ENCODE assay signal across 20 mouse cellular contexts in genomic region chr6:121251256-121251655, GRCm38 (mm10). TPM values are rescaled to one million over a fixed set of nuclear protein-coding genes. Genes with fewer than 3 reads are reported as not detected.
DNase-seq lines count a peak whose midpoint lies in the region; ATAC-seq and TF ChIP-seq lines count a peak whose summit lies in the region.
"Had no signal": no experiment of that assay in that cellular context is flagged by ENCODE, and none has a peak within 500 bp of the region (broad histone marks: within the 10 kb centered on the region; RNA-seq: fewer than 3 reads in every experiment).

No protein-coding gene starts in this region.

- no peak for TF ChIP-seq POLR2A in CH12.LX (IDR thresholded peaks at IDR 0.05; ENCODE audit: low read depth, low read length)

- H3K4me1 ChIP-seq in CH12.LX (ENCODE audit: control insufficient read depth in 1 of 2, insufficient read depth in 2 of 2): peaks cover 13 to 33% of the 10 kb centered on the region in 2 experiments
- H3K4me1 ChIP-seq in megakaryocyte, embryonic 14.5 days: peaks cover 72% of the 10 kb centered on the region
- H3K4me1 ChIP-seq in midbrain, embryonic 13.5 days (replicated peaks): no peaks in the 10 kb centered on the region
- H3K4me1 ChIP-seq: embryonic facial prominence, embryonic 10.5 days; forebrain, embryonic 13.5 days; hindbrain, embryonic 12.5 days had no signal

- no peak overlapping the region for H3K4me3 ChIP-seq in CH12.LX (replicated peaks in 1 of 3; ENCODE audit: low read depth in 2 of 3, low read length in 2 of 3, poor library complexity in 1 of 3)
- H3K4me3 ChIP-seq in megakaryocyte, embryonic 14.5 days (replicated peaks): peak overlapping the region; percentile 76
- no peak overlapping the region for H3K4me3 ChIP-seq in midbrain, embryonic 13.5 days (replicated peaks)
- H3K4me3 ChIP-seq: embryonic facial prominence, embryonic 10.5 days; forebrain, embryonic 13.5 days; heart, embryonic 13.5 days; hindbrain, embryonic 12.5 days had no signal

- ATAC-seq in common myeloid progenitor, adult 5-6 weeks (replicated peaks; ENCODE audit: low read depth, poor library complexity, severe bottlenecking): peak; percentile 57
- ATAC-seq in activated CD4-positive, CD25-positive, alpha-beta regulatory T cell, adult 4 months: no peak
- ATAC-seq in midbrain, embryonic 13.5 days: no peak
- ATAC-seq: CD4-positive, CD25-positive, alpha-beta regulatory T cell, adult 4 months; forebrain, embryonic 13.5 days; hindbrain, postnatal 0 days had no signal

- no peaks in the 10 kb centered on the region for H3K79me2 ChIP-seq in CH12.LX (replicated peaks; ENCODE audit: control insufficient read depth, extremely low read depth, insufficient read depth, poor library complexity, severe bottlenecking)

- in situ Hi-C loops in CH12.LX (cut with MboI; ENCODE audit: low pct_ligation_motif_present, low pct_unique_long_range_greater_than_20kb, low sequenced_read_pairs): no loop called here

- no peak for TF ChIP-seq RAD21 in CH12.LX (IDR thresholded peaks at IDR 0.05; ENCODE audit: low read depth, low read length)

- peak overlapping the region; percentile 3; the same call in 1 of the 2 replicates for H3K4me2 ChIP-seq in CH12.LX (ENCODE audit: insufficient read depth, low read depth, poor library complexity, severe bottlenecking)
- H3K4me2 ChIP-seq in midbrain, embryonic 13.5 days (replicated peaks): no peak overlapping the region
- H3K4me2 ChIP-seq: forebrain, embryonic 13.5 days; heart, embryonic 13.5 days; hindbrain, embryonic 12.5 days had no signal

- peak; percentile 74 for DNase-seq in A20 (ENCODE audit: low read depth, low spot score)
- DNase-seq in CH12.LX (ENCODE audit: extremely low read depth): peak; percentile 29
- DNase-seq in left cerebral cortex, postnatal 10 days (ENCODE audit: extremely low spot score in 1 of 2, low spot score in 2 of 2): no peak
- DNase-seq: adrenal gland, postnatal 10 days; B cell, adult 2 months; cerebellum, adult 11-12 months; cerebellum, adult 9-10 months; cerebellum, postnatal 25 days; heart, postnatal 36 days; kidney, adult 11 months had no signal

- peaks cover 5% of the 10 kb centered on the region for H3K27me3 ChIP-seq in CH12.LX (replicated peaks)
- no peaks in the 10 kb centered on the region for H3K27me3 ChIP-seq in megakaryocyte, embryonic 14.5 days (replicated peaks)
- peaks cover 14% of the 10 kb centered on the region for H3K27me3 ChIP-seq in midbrain, embryonic 13.5 days
- H3K27me3 ChIP-seq: forebrain, embryonic 13.5 days had no signal

- H3K27ac ChIP-seq in CH12.LX (ENCODE audit: insufficient read depth, low read depth): no peak overlapping the region
- H3K27ac ChIP-seq in midbrain, embryonic 13.5 days: no peak overlapping the region
- H3K27ac ChIP-seq: embryonic facial prominence, embryonic 10.5 days; forebrain, embryonic 13.5 days; heart, embryonic 13.5 days; hindbrain, embryonic 12.5 days; hindbrain, postnatal 0 days had no signal

- TF ChIP-seq EP300 in CH12.LX (IDR thresholded peaks at IDR 0.05; ENCODE audit: low read length): peak; percentile 65

- 68% methylated on average over 5 of the region's 5 CpGs for WGBS in midbrain, embryonic 13.5 days

- H3K36me3 ChIP-seq in CH12.LX (replicated peaks in 1 of 2; ENCODE audit: control insufficient read depth in 1 of 2, insufficient read depth in 1 of 2, low read length in 1 of 2): no peaks in the 10 kb centered on the region
- peaks cover 60% of the 10 kb centered on the region for H3K36me3 ChIP-seq in megakaryocyte, embryonic 14.5 days (replicated peaks; ENCODE audit: low read length)
- no peaks in the 10 kb centered on the region for H3K36me3 ChIP-seq in midbrain, embryonic 13.5 days
- H3K36me3 ChIP-seq: embryonic facial prominence, embryonic 10.5 days; heart, embryonic 13.5 days; hindbrain, embryonic 12.5 days had no signal

- intact Hi-C loops in left cerebral cortex, postnatal 10 days (cut with DNase I): no loop called here

- dilution Hi-C loops in CH12.LX (cut with MboI; ENCODE audit: extremely low pct_ligation_motif_present, extremely low pct_unique_long_range_greater_than_20kb, low sequenced_read_pairs): no loop called here

- H3K9ac ChIP-seq in CH12.LX (ENCODE audit: insufficient read depth, low read depth): no peak overlapping the region
- no peak overlapping the region for H3K9ac ChIP-seq in midbrain, embryonic 13.5 days (replicated peaks)
- H3K9ac ChIP-seq: forebrain, embryonic 13.5 days; heart, embryonic 13.5 days; hindbrain, embryonic 12.5 days had no signal

- no peak for TF ChIP-seq CTCF in CH12.LX (conservative IDR thresholded peaks at IDR 0.05 in 1 of 2, IDR thresholded peaks at IDR 0.05 in 1 of 2; ENCODE audit: low read depth in 2 of 2, low read length in 2 of 2)

- H3K9me3 ChIP-seq in CH12.LX (replicated peaks; ENCODE audit: low read length): no peaks in the 10 kb centered on the region
- H3K9me3 ChIP-seq in megakaryocyte, embryonic 14.5 days: no peaks in the 10 kb centered on the region
- no peaks in the 10 kb centered on the region for H3K9me3 ChIP-seq in midbrain, embryonic 13.5 days
- H3K9me3 ChIP-seq: embryonic facial prominence, embryonic 10.5 days; forebrain, embryonic 13.5 days; heart, embryonic 13.5 days; hindbrain, embryonic 12.5 days had no signal

TF ChIP-seq in CH12.LX, 34 proteins besides CTCF, POLR2A, EP300 and RAD21 (continues in another document):
- TF ChIP-seq SIN3A (IDR thresholded peaks at IDR 0.05; ENCODE audit: low read length): peak; percentile 30; the same call in 1 of the 2 replicates
- TF ChIP-seq NRF1 (IDR thresholded peaks at IDR 0.05; ENCODE audit: low read depth, low read length): no peak
- TF ChIP-seq ZMIZ1 (IDR thresholded peaks at IDR 0.05; ENCODE audit: low read depth, low read length): no peak
- TF ChIP-seq TCF12 (IDR thresholded peaks at IDR 0.05; ENCODE audit: low read depth, low read length): peak; percentile 66; the same call in 1 of the 2 replicates
- TF ChIP-seq USF1 (IDR thresholded peaks at IDR 0.05; ENCODE audit: low read depth, low read length): peak; percentile 27; the same call in 1 of the 2 replicates
- no peak for TF ChIP-seq RCOR1 (conservative IDR thresholded peaks at IDR 0.05; ENCODE audit: low read depth, low read length)
- peak; percentile 65 for TF ChIP-seq MYC (IDR thresholded peaks at IDR 0.05; ENCODE audit: low read depth, low read length)
- no peak for TF ChIP-seq USF2 (conservative IDR thresholded peaks at IDR 0.05; ENCODE audit: low read depth, low read length)
- 0 out of 2 replicates have a peak, but pooled peaks have one; percentile 14 for TF ChIP-seq MAZ (IDR thresholded peaks at IDR 0.05; ENCODE audit: low read depth, low read length)
- TF ChIP-seq SMC3 (IDR thresholded peaks at IDR 0.05; ENCODE audit: low read depth, low read length): no peak
- peak; percentile 66 for TF ChIP-seq IRF4 (IDR thresholded peaks at IDR 0.05; ENCODE audit: low read depth, low read length)
- no peak for TF ChIP-seq NELFE (IDR thresholded peaks at IDR 0.05; ENCODE audit: low read depth, low read length)
- no peak for TF ChIP-seq ELF1 (IDR thresholded peaks at IDR 0.05; ENCODE audit: low read depth, low read length)
- no peak for TF ChIP-seq UBTF (IDR thresholded peaks at IDR 0.05; ENCODE audit: low read depth, low read length)
- no peak for TF ChIP-seq CHD2 (IDR thresholded peaks at IDR 0.05; ENCODE audit: low read length)
- TF ChIP-seq BHLHE40 (IDR thresholded peaks at IDR 0.05; ENCODE audit: low read depth, low read length): peak; percentile 64
- no peak for TF ChIP-seq GABPA (IDR thresholded peaks at IDR 0.05; ENCODE audit: insufficient replicate concordance, low read depth, low read length)
- no peak for TF ChIP-seq HCFC1 (IDR thresholded peaks at IDR 0.05; ENCODE audit: low read depth, low read length)
- no peak for TF ChIP-seq TBP (conservative IDR thresholded peaks at IDR 0.05; ENCODE audit: low read depth, low read length)
- no peak for TF ChIP-seq MEF2A (IDR thresholded peaks at IDR 0.05; ENCODE audit: borderline replicate concordance, low read depth, low read length)
- no peak for TF ChIP-seq E2F4 (IDR thresholded peaks at IDR 0.05; ENCODE audit: insufficient replicate concordance, low read depth, low read length)
- TF ChIP-seq JUN (IDR thresholded peaks at IDR 0.05; ENCODE audit: insufficient read depth, low read depth, low read length): no peak

RNA-seq across cellular contexts. Expression of gene Usp18, which starts 5.5 kb away (rescaled TPM):
- 1.3 TPM in 2 replicates for total RNA-seq in CH12.LX (2012; rRNA removed)
- 0.36 and 0.63 TPM in 2 replicates for total RNA-seq in CH12.LX (2014; rRNA removed)
- polyA plus RNA-seq in CH12.LX (2012; ENCODE audit: insufficient read length, low read depth): 1.3 and 1.5 TPM in 2 replicates
- total RNA-seq in common myeloid progenitor, adult 5-6 weeks (2017): 2.6 and 9.0 TPM in 2 replicates
- polyA plus RNA-seq in megakaryocyte, embryonic 14.5 days (2012; ENCODE audit: insufficient read depth, low replicate concordance): 1.2 TPM in 1 of 2 replicates, not detected in the other
- total RNA-seq in left cerebral cortex, postnatal 10 days (2021): under 1 TPM in 1 of 2 experiments, not detected in 1; 0.19 TPM
- polyA plus RNA-seq in activated CD4-positive, CD25-positive, alpha-beta regulatory T cell, adult 4 months (2017; shearing (Covaris generic)): 10 to 100 TPM; 75.8 to 85.7 TPM
- 0.89 and 0.98 TPM in 2 replicates for polyA plus RNA-seq in midbrain, embryonic 13.5 days (2015; fragmentation: Nextera tagmentation; extraction: Ambion mirVana)

RNA-seq across cellular contexts. Expression of gene Tuba8, which starts 40.8 kb away (rescaled TPM):
- total RNA-seq in CH12.LX (2012; rRNA removed) (not detected in 2 replicates), CH12.LX (2014; rRNA removed) (not detected in 2 replicates)
- not detected in 2 replicates for polyA plus RNA-seq in CH12.LX (2012; ENCODE audit: insufficient read length, low read depth)
- 34.6 and 40.7 TPM in 2 replicates for total RNA-seq in common myeloid progenitor, adult 5-6 weeks (2017)
- polyA plus RNA-seq in megakaryocyte, embryonic 14.5 days (2012; ENCODE audit: insufficient read depth, low replicate concordance): 75.1 and 120 TPM in 2 replicates
- total RNA-seq in left cerebral cortex, postnatal 10 days (2021): 1 to 10 TPM; 2.8 TPM
- polyA plus RNA-seq in activated CD4-positive, CD25-positive, alpha-beta regulatory T cell, adult 4 months (2017; shearing (Covaris generic)): under 1 TPM; 0.42 to 0.51 TPM
- polyA plus RNA-seq in midbrain, embryonic 13.5 days (2015; fragmentation: Nextera tagmentation; extraction: Ambion mirVana): 0.15 and 0.19 TPM in 2 replicates
- polyA plus RNA-seq: forebrain, embryonic 13.5 days had no signal

RNA-seq across cellular contexts. Expression of gene Slc6a13, which starts 48.8 kb away (rescaled TPM):
- total RNA-seq in CH12.LX (2012; rRNA removed) (9.6 and 12.3 TPM in 2 replicates), CH12.LX (2014; rRNA removed) (12.7 and 15.4 TPM in 2 replicates)
- 17.4 and 21.5 TPM in 2 replicates for polyA plus RNA-seq in CH12.LX (2012; ENCODE audit: insufficient read length, low read depth)
- 3.0 and 3.2 TPM in 2 replicates for total RNA-seq in common myeloid progenitor, adult 5-6 weeks (2017)
- polyA plus RNA-seq in megakaryocyte, embryonic 14.5 days (2012; ENCODE audit: insufficient read depth, low replicate concordance): 2.5 TPM in 1 of 2 replicates, not detected in the other
- 10 to 100 TPM; 14.5 to 17.8 TPM for total RNA-seq in left cerebral cortex, postnatal 10 days (2021)
- polyA plus RNA-seq in activated CD4-positive, CD25-positive, alpha-beta regulatory T cell, adult 4 months (2017; shearing (Covaris generic)): under 1 TPM; 0.55 to 0.93 TPM
- 19.7 and 23.8 TPM in 2 replicates for polyA plus RNA-seq in midbrain, embryonic 13.5 days (2015; fragmentation: Nextera tagmentation; extraction: Ambion mirVana)

Comparison
In these comparisons a context has a peak if more than half of its experiments do, and no peak if none do; other contexts are left out.
1. DNase-seq: peak in A20 (single experiment) and CH12.LX (single experiment); none in left cerebral cortex, postnatal 10 days (0 of 2).
2. RNA of gene Usp18, which starts 5.5 kb away (polyA plus RNA-seq): 75.8 to 85.7 TPM in activated CD4-positive, CD25-positive, alpha-beta regulatory T cell, adult 4 months; 1.3 to 1.5 TPM in CH12.LX, 1.2 TPM in megakaryocyte, embryonic 14.5 days and 0.89 to 0.98 TPM in midbrain, embryonic 13.5 days; every median in the first group is over 10 times any median in the second.
3. RNA of gene Tuba8, which starts 40.8 kb away (polyA plus RNA-seq): 75.1 to 120 TPM in megakaryocyte, embryonic 14.5 days; 0.42 to 0.51 TPM in activated CD4-positive, CD25-positive, alpha-beta regulatory T cell, adult 4 months, 0.15 to 0.19 TPM in midbrain, embryonic 13.5 days and not detected in CH12.LX; every median in the first group is over 10 times any median in the second.